In the genomic region with DNA sequence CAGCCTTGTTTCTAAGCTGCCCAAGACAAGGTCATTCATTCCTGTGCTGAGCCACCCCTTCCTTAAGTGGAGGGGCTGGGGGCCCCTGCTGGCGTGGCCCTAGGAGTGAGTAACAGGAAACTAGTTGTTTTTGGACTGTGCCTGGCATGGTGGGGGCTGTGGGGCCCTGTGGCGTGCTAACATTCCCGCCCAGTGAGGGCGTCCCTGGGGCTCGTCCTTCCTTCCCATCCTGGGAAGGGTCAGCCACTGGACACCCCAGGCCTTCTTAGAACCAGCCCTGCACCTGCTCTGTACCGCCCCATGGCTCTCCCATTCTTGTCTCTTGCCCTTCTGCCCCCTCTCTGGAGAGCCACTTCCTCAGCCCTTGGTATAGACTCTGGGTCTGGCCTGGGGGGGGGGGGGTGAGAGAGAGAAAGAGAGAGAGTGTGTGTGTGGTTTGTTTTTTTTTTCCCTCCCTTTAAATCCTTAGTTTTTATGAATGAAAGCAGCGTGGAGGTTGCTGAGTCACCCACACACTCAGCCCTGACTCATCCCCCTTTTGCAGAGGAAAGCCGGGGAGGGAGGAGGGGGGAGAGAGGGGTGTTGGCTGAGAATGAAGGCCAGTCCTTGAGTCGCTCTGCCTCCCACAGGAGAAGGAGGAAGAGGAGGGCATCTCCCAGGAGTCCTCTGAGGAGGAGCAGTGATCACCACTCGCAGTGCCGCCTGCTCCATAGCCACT, we compare ENCODE assay signal across 8 mouse cellular contexts. TPM values are rescaled to one million over a fixed set of nuclear protein-coding genes. Genes with fewer than 3 reads are reported as not detected.
DNase-seq lines count a peak whose midpoint lies in the region; ATAC-seq and TF ChIP-seq lines count a peak whose summit lies in the region.

No protein-coding gene starts in this region.

- no peak for ATAC-seq in Patski
- ATAC-seq in forebrain, embryonic 14.5 days = no peak
- no peak for ATAC-seq in cerebellum, adult (ENCODE audit: insufficient number of reproducible peaks, low FRiP score, low TSS enrichment)

- peak; percentile 67 to 72 for DNase-seq in layer of hippocampus, adult 18-20 months (ENCODE audit: low spot score in 2 of 2)
- no peak for DNase-seq in layer of hippocampus, postnatal 10 days (ENCODE audit: low spot score in 2 of 2)
- peak; percentile 71 for DNase-seq in Patski (ENCODE audit: low read depth, low spot score)
- peak; percentile 67 to 70 for DNase-seq in left cerebral cortex, postnatal 14 days (ENCODE audit: low spot score in 2 of 2)
- DNase-seq in forebrain, embryonic 14.5 days (ENCODE audit: low spot score) = no peak
- no peak for DNase-seq in cerebellum, postnatal 4 days (ENCODE audit: low spot score in 2 of 2)

- POLR2A ChIA-PET in Patski (lab: Charles Lee) = interaction anchor here (1.2 kb wide), 1 partner anchor 62 kb away, joined by 3 read pairs; the partner anchor contains the start of gene Nudt3

- CTCF ChIA-PET in Patski (lab: Charles Lee) = no interaction called here

- H3K27me3 ChIP-seq in C2C12 (ENCODE audit: control insufficient read depth, insufficient read depth, insufficient read length) (no peaks in the 10 kb centered on the region), Patski (no peaks in the 10 kb centered on the region)
- H3K27me3 ChIP-seq in forebrain, embryonic 14.5 days (replicated peaks; ENCODE audit: control insufficient read depth, insufficient read depth, low read length) = no peaks in the 10 kb centered on the region

- in situ Hi-C loops in Patski (cut with MboI; ENCODE audit: low pct_unique_long_range_greater_than_20kb) = loop anchor here (10.0 kb wide), 1 partner anchor 203 kb away; no protein-coding TSS in a partner anchor

- H3K4me2 ChIP-seq in forebrain, embryonic 14.5 days (ENCODE audit: low read length) = no peak overlapping the region

- peaks cover 20% of the 10 kb centered on the region for H3K4me1 ChIP-seq in forebrain, embryonic 14.5 days (ENCODE audit: control insufficient read depth, insufficient read depth, low read length)

- H3K79me2 ChIP-seq in C2C12 (ENCODE audit: control insufficient read depth, insufficient read depth) = peaks cover 49% of the 10 kb centered on the region

- WGBS in forebrain, embryonic 14.5 days = 72% methylated on average over 9 of the region's 11 CpGs

- intact Hi-C loops in left cerebral cortex, postnatal 14 days (cut with DNase I) = loop anchor here (10.0 kb wide), 1 partner anchor 203 kb away; no protein-coding TSS in a partner anchor

- no peak overlapping the region for H3K4me3 ChIP-seq in C2C12 (ENCODE audit: insufficient read depth, poor library complexity, severe bottlenecking)
- H3K4me3 ChIP-seq in forebrain, embryonic 14.5 days (ENCODE audit: low read depth, low read length) = no peak overlapping the region

- H3ac ChIP-seq in C2C12 (ENCODE audit: control insufficient read depth, insufficient read length, low read depth) = peak overlapping the region; percentile 29

- H3K79me3 ChIP-seq in C2C12 (ENCODE audit: low read depth) = peaks cover 35% of the 10 kb centered on the region

- no peak overlapping the region for H3K9ac ChIP-seq in forebrain, embryonic 14.5 days (ENCODE audit: low read length)

- H3K36me3 ChIP-seq in C2C12 (ENCODE audit: control insufficient read depth, insufficient read depth) = peaks cover 14% of the 10 kb centered on the region
- H3K36me3 ChIP-seq in forebrain, embryonic 14.5 days (ENCODE audit: control insufficient read depth, insufficient read depth, low read length) = peaks cover 18% of the 10 kb centered on the region; the same call in 1 of the 2 replicates

- no peaks in the 10 kb centered on the region for H3K9me3 ChIP-seq in forebrain, embryonic 14.5 days (replicated peaks; ENCODE audit: control insufficient read depth, low read length)

- TF ChIP-seq CTCF in C2C12 (IDR thresholded peaks at IDR 0.05; ENCODE audit: control insufficient read depth, insufficient read depth, insufficient read length) (no peak), Patski (IDR thresholded peaks at IDR 0.05) (no peak)

- H3K27ac ChIP-seq in forebrain, embryonic 14.5 days (ENCODE audit: low read depth, low read length) = no peak overlapping the region

TF ChIP-seq in C2C12, 6 proteins besides CTCF, POLR2A, EP300 and RAD21:
- peak; percentile 81 for TF ChIP-seq FOSL1 (IDR thresholded peaks at IDR 0.05; ENCODE audit: insufficient read depth, low read length, poor library complexity, severe bottlenecking)
- no peak for TF ChIP-seq USF1 (IDR thresholded peaks at IDR 0.05; ENCODE audit: low read depth)
- peak; percentile 79 for TF ChIP-seq MYOD1 (IDR thresholded peaks at IDR 0.05; ENCODE audit: control insufficient read depth, insufficient read length, low read depth)
- peak; percentile 15 for TF ChIP-seq MAX (IDR thresholded peaks at IDR 0.05)

RNA-seq across cellular contexts. Expression of gene AI413582, which starts 3.6 kb away (rescaled TPM):
- 10 to 100 TPM; 66.6 to 67.1 TPM for total RNA-seq in layer of hippocampus, adult 18-20 months (2021)
- 10 to 100 TPM; 61.4 to 72.2 TPM for total RNA-seq in layer of hippocampus, postnatal 10 days (2021)
- polyA plus RNA-seq in C2C12 (2012; fragmentation: generic; extraction: Trizol) (37.9 TPM), Patski (2021) (30.7 TPM)
- total RNA-seq in left cerebral cortex, postnatal 14 days (2021) = 10 to 100 TPM; 92.2 to 97.5 TPM
- polyA plus RNA-seq in forebrain, embryonic 14.5 days (2014; fragmentation: Nextera tagmentation; extraction: Ambion mirVana) = 44.6 and 46.2 TPM in 2 replicates

RNA-seq across cellular contexts. Expression of gene Hmga1, which starts 5.7 kb away (rescaled TPM):
- total RNA-seq in layer of hippocampus, adult 18-20 months (2021) = 10 to 100 TPM; 42.1 to 44.6 TPM
- total RNA-seq in layer of hippocampus, postnatal 10 days (2021) = 10 to 100 TPM; 35.1 to 35.6 TPM
- 397 TPM for polyA plus RNA-seq in C2C12 (2012; fragmentation: generic; extraction: Trizol)
- polyA plus RNA-seq in Patski (2021) = 32.2 TPM
- total RNA-seq in left cerebral cortex, postnatal 14 days (2021) = 10 to 100 TPM; 40.0 to 47.9 TPM
- 132 TPM in 2 replicates for polyA plus RNA-seq in forebrain, embryonic 14.5 days (2014; fragmentation: Nextera tagmentation; extraction: Ambion mirVana)

RNA-seq across cellular contexts. Expression of gene Grm4, which starts 40.8 kb away (rescaled TPM):
- 10 to 100 TPM in 1 of 2 experiments, 1 to 10 TPM in 1; 9.2 to 12.8 TPM for total RNA-seq in layer of hippocampus, adult 18-20 months (2021)
- total RNA-seq in layer of hippocampus, postnatal 10 days (2021) = 10 to 100 TPM; 12.2 to 16.1 TPM
- polyA plus RNA-seq in C2C12 (2012; fragmentation: generic; extraction: Trizol) = not detected
- 0.01 TPM for polyA plus RNA-seq in Patski (2021)
- total RNA-seq in left cerebral cortex, postnatal 14 days (2021) = 10 to 100 TPM; 24.1 to 25.6 TPM
- polyA plus RNA-seq in forebrain, embryonic 14.5 days (2014; fragmentation: Nextera tagmentation; extraction: Ambion mirVana) = 2.0 and 2.4 TPM in 2 replicates

Comparison
In these comparisons a context has a peak if more than half of its experiments do, and no peak if none do; other contexts are left out.
1. DNase-seq: peak in layer of hippocampus, adult 18-20 months (2 of 2), Patski (single experiment) and left cerebral cortex, postnatal 14 days (2 of 2); none in layer of hippocampus, postnatal 10 days (0 of 2), forebrain, embryonic 14.5 days (single experiment) and cerebellum, postnatal 4 days (0 of 2).